In genomic region chr3:107365341-107365740, GRCm38 (mm10) we compare ENCODE assay signal across 21 mouse cellular contexts. TPM values are rescaled to one million over a fixed set of nuclear protein-coding genes. Genes with fewer than 3 reads are reported as not detected.
DNase-seq lines count a peak whose midpoint lies in the region; ATAC-seq and TF ChIP-seq lines count a peak whose summit lies in the region.
"Had no signal": no experiment of that assay in that cellular context is flagged by ENCODE, and none has a peak within 500 bp of the region (broad histone marks: within the 10 kb centered on the region; RNA-seq: fewer than 3 reads in every experiment).

No protein-coding gene starts in this region.

- H3K9me3 ChIP-seq in limb, embryonic 11.5 days (ENCODE audit: control insufficient read depth, low read length): no peaks in the 10 kb centered on the region
- no peaks in the 10 kb centered on the region for H3K9me3 ChIP-seq in limb, embryonic 10.5 days (replicated peaks)
- no peaks in the 10 kb centered on the region for H3K9me3 ChIP-seq in limb, embryonic 14.5 days (ENCODE audit: control insufficient read depth, low read length)
- H3K9me3 ChIP-seq: forebrain, embryonic 10.5 days; forebrain, embryonic 13.5 days; heart, embryonic 10.5 days; hindbrain, embryonic 12.5 days; hindbrain, embryonic 15.5 days had no signal

- H3K27me3 ChIP-seq in limb, embryonic 11.5 days (ENCODE audit: control insufficient read depth, insufficient read depth, low read length): no peaks in the 10 kb centered on the region
- 0 out of 2 replicates have a peak, but pooled peaks cover 27% of the 10 kb centered on the region for H3K27me3 ChIP-seq in limb, embryonic 10.5 days (ENCODE audit: low read depth, poor library complexity, severe bottlenecking)
- H3K27me3 ChIP-seq in limb, embryonic 14.5 days (ENCODE audit: control insufficient read depth, insufficient read depth, low read length): no peaks in the 10 kb centered on the region
- H3K27me3 ChIP-seq: hindbrain, embryonic 15.5 days had no signal

- H3K4me1 ChIP-seq in limb, embryonic 11.5 days (ENCODE audit: control insufficient read depth, insufficient read depth, low read length): peaks cover 16% of the 10 kb centered on the region
- peaks cover 32% of the 10 kb centered on the region for H3K4me1 ChIP-seq in limb, embryonic 10.5 days
- peaks cover 8% of the 10 kb centered on the region for H3K4me1 ChIP-seq in limb, embryonic 14.5 days (ENCODE audit: control insufficient read depth, insufficient read depth, low read length)
- H3K4me1 ChIP-seq: forebrain, embryonic 13.5 days; hindbrain, embryonic 15.5 days had no signal

- 32% methylated on average over 4 of the region's 4 CpGs for WGBS in limb, embryonic 11.5 days
- 74% methylated on average over 4 of the region's 4 CpGs for WGBS in limb, embryonic 10.5 days
- 15% methylated on average over 4 of the region's 4 CpGs for WGBS in limb, embryonic 14.5 days

- no peak overlapping the region for H3K27ac ChIP-seq in limb, embryonic 11.5 days (replicated peaks; ENCODE audit: low read depth, low read length)
- no peak overlapping the region for H3K27ac ChIP-seq in limb, embryonic 10.5 days
- no peak overlapping the region for H3K27ac ChIP-seq in limb, embryonic 14.5 days (replicated peaks; ENCODE audit: low read depth, low read length)
- H3K27ac ChIP-seq: forebrain, embryonic 10.5 days; forebrain, embryonic 13.5 days; heart, adult 2 months; heart, embryonic 10.5 days; hindbrain, embryonic 12.5 days; hindbrain, embryonic 15.5 days had no signal

- no peak overlapping the region for H3K9ac ChIP-seq in limb, embryonic 11.5 days (ENCODE audit: low read length)
- H3K9ac ChIP-seq in limb, embryonic 14.5 days (ENCODE audit: low read depth, low read length, severe bottlenecking): no peak overlapping the region
- H3K9ac ChIP-seq: forebrain, embryonic 13.5 days; hindbrain, embryonic 12.5 days; hindbrain, embryonic 15.5 days had no signal

- no peak for TF ChIP-seq POLR2A in limb, embryonic 14.5 days (IDR thresholded peaks at IDR 0.05; ENCODE audit: borderline replicate concordance, extremely low read depth, insufficient read depth, insufficient read length)

- no peak overlapping the region for H3K4me3 ChIP-seq in limb, embryonic 11.5 days (ENCODE audit: low read depth, low read length)
- no peak overlapping the region for H3K4me3 ChIP-seq in limb, embryonic 10.5 days
- no peak overlapping the region for H3K4me3 ChIP-seq in limb, embryonic 14.5 days (replicated peaks; ENCODE audit: low read length)
- H3K4me3 ChIP-seq: forebrain, embryonic 10.5 days; forebrain, embryonic 13.5 days; heart, adult 2 months; heart, embryonic 10.5 days; hindbrain, embryonic 12.5 days; hindbrain, embryonic 15.5 days had no signal

- ATAC-seq in limb, embryonic 11.5 days (ENCODE audit: insufficient number of reproducible peaks, low FRiP score, low TSS enrichment, low read depth): peak; percentile 69; the same call in 1 of the 2 replicates
- ATAC-seq in limb, embryonic 14.5 days (ENCODE audit: low FRiP score, low read depth): peak; percentile 65; the same call in 1 of the 2 replicates
- ATAC-seq: forebrain, embryonic 13.5 days; forebrain, embryonic 16.5 days had no signal

- H3K4me2 ChIP-seq in limb, embryonic 11.5 days (ENCODE audit: low read depth, severe bottlenecking): no peak overlapping the region
- H3K4me2 ChIP-seq in limb, embryonic 14.5 days (replicated peaks; ENCODE audit: low read depth, low read length, severe bottlenecking): no peak overlapping the region
- H3K4me2 ChIP-seq: forebrain, embryonic 13.5 days; hindbrain, embryonic 12.5 days; hindbrain, embryonic 15.5 days had no signal

- peak; percentile 36 for DNase-seq in limb, embryonic 11.5 days (ENCODE audit: low spot score)
- no peak for DNase-seq in limb, embryonic 10.5 days (ENCODE audit: low spot score)
- DNase-seq in forelimb bud, embryonic 11.5 days (ENCODE audit: low read depth, low spot score): peak; percentile 53
- no peak for DNase-seq in limb, embryonic 14.5 days (ENCODE audit: low spot score)
- DNase-seq in kidney, postnatal 25 days: no peak
- no peak for DNase-seq in gastrocnemius, adult 18-20 months (ENCODE audit: low spot score)
- DNase-seq in frontal cortex, postnatal 25 days (ENCODE audit: low spot score in 2 of 2): no peak
- DNase-seq: adrenal gland, adult 2 months; adrenal gland, postnatal 14 days; cerebellum, adult 18-20 months; cerebellum, adult 9-10 months; cerebellum, postnatal 14 days; gastrocnemius, postnatal 10 days; gastrocnemius, postnatal 36 days; heart, adult 2 months had no signal

- no peaks in the 10 kb centered on the region for H3K36me3 ChIP-seq in limb, embryonic 11.5 days (ENCODE audit: control insufficient read depth, insufficient read depth, low read length)
- no peaks in the 10 kb centered on the region for H3K36me3 ChIP-seq in limb, embryonic 10.5 days
- no peaks in the 10 kb centered on the region for H3K36me3 ChIP-seq in limb, embryonic 14.5 days (ENCODE audit: control insufficient read depth, insufficient read depth, low read length)
- H3K36me3 ChIP-seq: forebrain, embryonic 10.5 days; heart, embryonic 10.5 days; hindbrain, embryonic 12.5 days; hindbrain, embryonic 15.5 days had no signal

RNA-seq across cellular contexts. Expression of gene Rbm15, which starts 31.9 kb away (rescaled TPM):
- 19.0 and 22.6 TPM in 2 replicates for polyA plus RNA-seq in limb, embryonic 11.5 days (2014; fragmentation: Nextera tagmentation; extraction: Ambion mirVana)
- polyA plus RNA-seq in limb, embryonic 10.5 days (2016; fragmentation: Nextera tagmentation; extraction: Ambion mirVana): 17.2 and 17.4 TPM in 2 replicates
- 6.8 and 6.9 TPM in 2 replicates for polyA plus RNA-seq in limb, embryonic 14.5 days (2012; rRNA removed)
- polyA plus RNA-seq in limb, embryonic 14.5 days (2014; fragmentation: Nextera tagmentation; extraction: Ambion mirVana): 14.0 and 16.3 TPM in 2 replicates
- total RNA-seq in gastrocnemius, adult 18-20 months (2021): 10 to 100 TPM; 21.3 to 23.5 TPM

Comparison
In these comparisons a context has a peak if more than half of its experiments do, and no peak if none do; other contexts are left out.
1. DNase-seq: peak in limb, embryonic 11.5 days (single experiment) and forelimb bud, embryonic 11.5 days (single experiment); none in limb, embryonic 10.5 days (single experiment), limb, embryonic 14.5 days (single experiment), kidney, postnatal 25 days (0 of 2), gastrocnemius, adult 18-20 months (single experiment) and frontal cortex, postnatal 25 days (0 of 2).